Mouse (Mus musculus) cortical plate, adult 2 months (tissue): ENCODE data around the gene Nudcd3. TPM values are rescaled to one million over a fixed set of nuclear protein-coding genes. Genes with fewer than 3 reads are reported as not detected.

ENCODE experiments used
- H3K27ac ChIP-seq: fragments of 200-500 bp; 2 replicates; pipeline ENCODE4 v1.5.1; 2012; ENCODE audit warnings: low read length, control low read depth, inconsistent platforms; ENCODE audit not compliant: insufficient read depth
- H3K4me1 ChIP-seq: fragments of 200-500 bp; 2 replicates; pipeline ENCODE4 v1.6.1; 2011; ENCODE audit warnings: low read length; ENCODE audit not compliant: control insufficient read depth, insufficient read depth
- H3K4me3 ChIP-seq: fragments of 200-500 bp; 2 replicates; pipeline ENCODE4 v1.5.1; 2011; ENCODE audit warnings: mild to moderate bottlenecking, low read length, control low read depth; ENCODE audit not compliant: insufficient read depth
- CTCF ChIP-seq: fragments of 200-500 bp; IDR thresholded peaks from 2 replicates; pipeline ENCODE4 v1.5.1; 2011; ENCODE audit warnings: mild to moderate bottlenecking, control low read depth, low read length; ENCODE audit not compliant: insufficient read depth; ENCODE audit errors: extremely low read depth
- POLR2A ChIP-seq: fragments of 200-500 bp; IDR thresholded peaks from 2 replicates; pipeline ENCODE4 v1.6.1; 2011; ENCODE audit warnings: mild to moderate bottlenecking, low read length, control low read depth; ENCODE audit not compliant: insufficient read depth; ENCODE audit errors: extremely low read depth
- polyA plus RNA-seq: library from polyadenylated mRNA; depleted of rRNA; stranded (reverse); fragments of >200 nt; gene quantifications from 2 replicates; pipeline ENCODE4 v1.2.3, GENCODE M21; 2012

Nudcd3 gene
- polyA plus RNA-seq, 1 experiment = 112 TPM

- H3K27ac ChIP-seq = no peak overlapping the region
Observed at GRCm38 (mm10) chr11:6207090-6207489, 6.9 kb upstream of the Nudcd3 start.

DNA sequence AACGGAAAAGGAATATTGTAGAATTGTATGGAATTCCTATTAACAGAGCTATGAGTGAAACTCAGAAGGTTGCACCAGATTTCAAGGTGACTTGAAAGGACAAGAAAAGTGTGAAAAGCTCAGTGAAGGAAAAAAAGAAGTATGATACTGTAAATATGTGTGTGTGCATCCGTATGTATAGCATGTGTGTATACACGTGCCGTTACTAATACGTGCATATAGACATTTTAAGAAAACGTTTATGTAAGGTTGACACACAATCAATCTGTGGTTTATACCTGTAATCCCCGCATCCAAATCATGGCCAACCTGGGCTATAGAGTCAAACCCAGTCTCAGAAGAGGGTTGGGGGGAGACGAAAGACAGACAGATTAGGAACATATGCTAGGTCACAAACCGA is 355 bp upstream of the Nudcd3 start:
- Histone ChIP-seq H3K4me1 (peaks cover 3% of the 10 kb centered on the region), H3K4me3 (peak overlapping the region; percentile 48), H3K27ac (no peak overlapping the region)
- TF ChIP-seq CTCF = no peak
- TF ChIP-seq POLR2A = no peak

More at GRCm38 (mm10) chr11:6207090-6207489, 6.9 kb upstream of the Nudcd3 start:
- Histone ChIP-seq H3K4me1 (no peaks in the 10 kb centered on the region), H3K4me3 (no peak overlapping the region)
- TF ChIP-seq POLR2A (no peak), CTCF (no peak)

DNA sequence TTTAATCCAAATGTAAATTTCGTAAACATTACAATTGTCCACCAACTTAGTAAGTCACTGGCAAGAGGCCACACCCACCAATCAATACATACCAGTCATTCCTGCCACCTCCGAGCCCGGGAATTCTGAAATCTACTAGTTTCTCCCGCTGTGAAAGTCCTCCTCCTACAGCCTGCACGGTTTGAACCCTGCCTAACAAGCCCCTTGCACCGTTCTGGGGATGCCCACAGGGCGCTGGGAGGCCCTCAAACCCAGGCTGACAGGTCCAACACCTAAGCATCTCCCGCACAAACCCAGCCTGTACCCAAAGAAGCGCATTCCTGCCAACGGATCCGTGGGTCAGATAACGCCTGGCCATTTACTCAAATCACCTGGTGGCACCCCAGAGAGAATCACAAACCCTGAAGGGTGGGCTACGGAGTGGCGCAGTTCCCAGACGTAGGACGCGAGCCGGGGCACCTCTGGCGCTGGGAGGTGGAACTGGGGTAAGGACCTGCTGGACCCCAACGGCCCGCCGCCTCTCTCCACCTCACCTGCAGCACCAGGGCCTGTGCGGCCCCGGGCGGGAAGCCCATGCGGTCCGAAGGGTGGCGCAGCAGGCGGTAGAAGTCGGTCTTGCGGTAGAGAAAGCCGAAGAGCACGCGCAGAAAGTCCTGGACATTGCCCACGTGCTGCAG is 667 bp downstream of the Nudcd3 start, which contains the start of gene A730071L15Rik:
A730071L15Rik (plus strand) TSS at position 620 of the 677 bp plus-strand sequence.
- Histone ChIP-seq H3K27ac (peak within 1 kb of the TSS; percentile 89), H3K4me3 (peak within 1 kb of the TSS; percentile 48), H3K4me1 (peaks cover 3% of the 10 kb centered on the region)
- TF ChIP-seq POLR2A (no peak), CTCF (no peak)

- Histone ChIP-seq H3K4me3 (no peak overlapping the region; the same call in 1 of the 2 replicates), H3K4me1 (peaks cover 3% of the 10 kb centered on the region), H3K27ac (no peak overlapping the region)
- TF ChIP-seq CTCF = no peak
- no peak for TF ChIP-seq POLR2A
Observed at GRCm38 (mm10) chr11:6198449-6198848, 1.8 kb downstream of the Nudcd3 start.

DNA sequence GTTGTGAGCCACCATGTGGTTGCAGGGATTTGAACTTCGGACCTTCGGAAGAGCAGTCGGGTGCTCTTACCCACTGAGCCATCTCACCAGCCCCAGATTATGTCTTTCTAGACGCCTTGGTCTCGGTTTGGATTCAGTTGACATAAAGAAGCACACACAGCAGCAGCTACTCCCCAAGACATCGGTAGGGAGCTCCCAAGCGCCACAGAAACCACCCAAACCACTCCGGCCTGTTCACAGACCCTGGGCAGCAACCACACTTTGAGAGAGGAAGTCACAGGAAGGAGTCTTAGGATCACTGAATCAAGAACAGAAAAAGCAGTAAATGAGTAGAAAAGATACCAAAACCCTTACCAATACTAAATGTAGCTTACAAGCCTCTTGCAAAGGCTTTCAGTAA is 3.4 kb downstream of the Nudcd3 start:
- no peak overlapping the region for H3K27ac ChIP-seq
- TF ChIP-seq CTCF = no peak
- no peak for TF ChIP-seq POLR2A
- H3K4me3 ChIP-seq = no peak overlapping the region
- H3K4me1 ChIP-seq = peaks cover 3% of the 10 kb centered on the region

- Histone ChIP-seq H3K27ac (no peak overlapping the region), H3K4me1 (peaks cover 14% of the 10 kb centered on the region), H3K4me3 (no peak overlapping the region)
- TF ChIP-seq POLR2A = no peak
- TF ChIP-seq CTCF = peak; percentile 100
Observed at GRCm38 (mm10) chr11:6187878-6188277, 12.3 kb downstream of the Nudcd3 start.

GRCm38 (mm10) chr11:6187399-6187798 is 12.8 kb downstream of the Nudcd3 start:
- Histone ChIP-seq H3K4me1 (peaks cover 17% of the 10 kb centered on the region), H3K27ac (no peak overlapping the region), H3K4me3 (no peak overlapping the region)
- no peak for TF ChIP-seq CTCF
- TF ChIP-seq POLR2A = no peak

DNA sequence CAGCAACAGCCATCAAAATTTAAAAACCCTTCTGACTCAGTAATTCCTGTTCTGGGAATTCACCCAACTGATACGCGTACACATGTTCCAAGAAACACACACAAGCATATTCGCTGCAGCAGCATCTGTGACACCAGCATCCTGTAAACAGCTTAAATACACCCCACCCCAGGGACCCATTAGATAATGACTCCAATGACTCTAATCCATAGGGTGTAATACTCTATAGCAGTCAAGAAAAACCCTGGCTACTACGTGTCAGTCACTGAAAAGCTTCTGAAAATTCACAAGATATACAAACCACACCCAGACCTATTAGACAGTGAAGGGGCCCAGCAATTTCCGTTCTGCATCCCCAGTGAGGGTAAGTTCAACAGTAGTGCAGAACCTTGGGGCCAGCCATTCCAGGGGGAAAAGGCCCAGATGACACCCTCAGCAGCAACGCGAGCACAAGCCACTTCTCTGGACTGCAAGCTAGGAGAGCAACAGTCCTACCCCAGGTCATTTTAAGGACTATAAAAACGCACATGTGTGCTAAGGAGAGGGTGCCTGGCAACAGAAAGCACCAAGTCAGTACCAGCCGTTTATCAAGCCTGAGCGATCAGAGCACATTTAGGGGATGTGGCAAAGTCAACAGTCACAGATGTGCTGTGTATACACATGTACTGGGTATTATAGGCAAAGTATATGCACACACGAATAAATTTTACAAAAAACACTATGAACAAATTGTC is 15.8 kb downstream of the Nudcd3 start:
- TF ChIP-seq CTCF = no peak
- no peak for TF ChIP-seq POLR2A
- Histone ChIP-seq H3K4me3 (no peak overlapping the region), H3K4me1 (peaks cover 22% of the 10 kb centered on the region), H3K27ac (no peak overlapping the region)

- H3K27ac ChIP-seq = no peak overlapping the region
- no peak overlapping the region for H3K4me3 ChIP-seq
- TF ChIP-seq POLR2A = no peak
- TF ChIP-seq CTCF = no peak
Observed at GRCm38 (mm10) chr11:6183246-6183645, 17.0 kb downstream of the Nudcd3 start.

DNA sequence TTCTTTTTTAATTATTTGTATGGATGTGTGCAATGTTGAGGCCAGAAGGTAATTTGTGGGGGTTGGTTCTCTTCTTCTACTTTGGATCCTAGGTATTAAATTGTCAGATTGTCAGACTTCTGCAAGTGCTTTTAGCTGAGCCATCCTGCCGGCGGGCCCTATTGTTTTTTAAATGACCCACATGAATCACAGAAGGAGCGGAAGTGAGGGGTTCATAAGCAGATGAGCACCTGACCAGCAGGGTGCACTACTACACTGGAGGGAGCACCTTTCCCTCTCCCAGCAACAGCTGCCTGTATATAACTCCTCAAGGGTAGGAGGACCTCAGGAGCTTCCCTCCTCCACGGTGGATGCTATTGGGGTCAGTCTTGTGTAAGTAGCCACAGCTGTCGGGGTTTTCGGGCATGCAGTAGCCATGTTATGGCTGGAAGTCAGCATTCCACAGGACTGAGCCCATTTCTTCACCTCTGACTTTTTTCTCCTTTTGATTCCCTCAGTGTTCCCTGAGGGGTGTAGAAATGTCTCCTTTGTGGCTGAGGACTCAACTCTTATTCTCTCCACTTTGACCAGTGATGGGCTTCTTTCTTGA is 19.3 kb downstream of the Nudcd3 start:
- no peak overlapping the region for H3K4me3 ChIP-seq
- peaks cover 22% of the 10 kb centered on the region for H3K4me1 ChIP-seq
- TF ChIP-seq POLR2A (no peak), CTCF (no peak)
- H3K27ac ChIP-seq = no peak overlapping the region

More at GRCm38 (mm10) chr11:6183246-6183645, 17.0 kb downstream of the Nudcd3 start:
- H3K4me1 ChIP-seq = peaks cover 26% of the 10 kb centered on the region
